Mouse (Mus musculus) ES-Bruce4 (cell line): ENCODE measurements at regions not wholly inside any gene's neighbourhood (a gene's known extent, or its start where the extent isn't known, plus 50 kb on each side); places are given as distances from the start of the nearest gene placed in this dataset.

Source experiments
- H3K27ac ChIP-seq: 2 replicates; pipeline ENCODE4 v1.5.1; 2012; ENCODE audit warnings: low read length, inconsistent platforms; ENCODE audit not compliant: insufficient read depth
- H3K27me3 ChIP-seq: 2 replicates; pipeline ENCODE4 v1.6.1; 2012; ENCODE audit warnings: mild to moderate bottlenecking, low read length, inconsistent platforms; ENCODE audit not compliant: control insufficient read depth, poor library complexity, insufficient read depth, severe bottlenecking
- H3K36me3 ChIP-seq: 2 replicates; pipeline ENCODE4 v1.6.1; 2012; ENCODE audit warnings: inconsistent platforms, mild to moderate bottlenecking, low read length, moderate library complexity; ENCODE audit not compliant: control insufficient read depth, poor library complexity, insufficient read depth, severe bottlenecking
- H3K4me1 ChIP-seq: one replicate; pipeline ENCODE4 v1.8.1; 2011; ENCODE audit warnings: low read length; ENCODE audit not compliant: control insufficient read depth, insufficient read depth
- H3K4me3 ChIP-seq: 2 replicates; pipeline ENCODE4 v1.5.1; 2011; ENCODE audit warnings: low read depth, mild to moderate bottlenecking, low read length
- H3K9ac ChIP-seq: 2 replicates; pipeline ENCODE4 v1.6.1; 2012; ENCODE audit warnings: low read depth, mild to moderate bottlenecking, inconsistent platforms; ENCODE audit not compliant: poor library complexity, severe bottlenecking
- H3K9me3 ChIP-seq: replicated peaks from 2 replicates; pipeline ENCODE4 v1.6.1; 2012; ENCODE audit warnings: mild to moderate bottlenecking, low read length, inconsistent platforms; ENCODE audit not compliant: control insufficient read depth, poor library complexity, insufficient read depth, severe bottlenecking
- CTCF ChIP-seq: IDR thresholded peaks from one replicate; pipeline ENCODE4 v1.8.1; 2011; ENCODE audit warnings: low read depth, low read length
- EP300 ChIP-seq: IDR thresholded peaks from 2 replicates; pipeline ENCODE4 v1.6.1; 2011; ENCODE audit warnings: low read depth, low read length; ENCODE audit not compliant: insufficient read depth
- POLR2A ChIP-seq: IDR thresholded peaks from one replicate; pipeline ENCODE4 v1.8.1; 2011; ENCODE audit warnings: low read length; ENCODE audit not compliant: insufficient read depth

- Histone ChIP-seq H3K36me3 (no peaks in the 10 kb centered on the region), H3K9me3 (no peaks in the 10 kb centered on the region), H3K9ac (no peak overlapping the region), H3K27me3 (no peaks in the 10 kb centered on the region), H3K27ac (no peak overlapping the region), H3K4me3 (no peak overlapping the region), H3K4me1 (no peaks in the 10 kb centered on the region)
- no peak for TF ChIP-seq EP300
- TF ChIP-seq POLR2A: no peak
- TF ChIP-seq CTCF: no peak
These were observed 523.7 kb upstream of the Fbxo33 start for GRCm38 (mm10) chr12:59743211-59743610.

- TF ChIP-seq CTCF (no peak), EP300 (no peak), POLR2A (no peak)
- Histone ChIP-seq H3K4me3 (no peak overlapping the region), H3K27me3 (no peaks in the 10 kb centered on the region), H3K9me3 (no peaks in the 10 kb centered on the region), H3K27ac (no peak overlapping the region), H3K36me3 (no peaks in the 10 kb centered on the region), H3K9ac (no peak overlapping the region), H3K4me1 (no peaks in the 10 kb centered on the region)
These were observed 505.4 kb upstream of the Fbxo33 start for GRCm38 (mm10) chr12:59724951-59725350.

GRCm38 (mm10) chr12:59722471-59723182, 503.1 kb upstream of the Fbxo33 start:
- Histone ChIP-seq H3K9me3 (no peaks in the 10 kb centered on the region), H3K36me3 (no peaks in the 10 kb centered on the region), H3K4me3 (no peak overlapping the region), H3K27ac (no peak overlapping the region), H3K27me3 (no peaks in the 10 kb centered on the region), H3K9ac (no peak overlapping the region), H3K4me1 (no peaks in the 10 kb centered on the region)
- no peak for TF ChIP-seq POLR2A

GRCm38 (mm10) chr12:59713216-59713615, 493.7 kb upstream of the Fbxo33 start:
- TF ChIP-seq EP300 (no peak), CTCF (no peak), POLR2A (no peak)
- no peaks in the 10 kb centered on the region for H3K4me1 ChIP-seq
- H3K9ac ChIP-seq: no peak overlapping the region
- H3K36me3 ChIP-seq: no peaks in the 10 kb centered on the region
- no peaks in the 10 kb centered on the region for H3K27me3 ChIP-seq
- no peak overlapping the region for H3K27ac ChIP-seq
- H3K9me3 ChIP-seq: no peaks in the 10 kb centered on the region
- no peak overlapping the region for H3K4me3 ChIP-seq

DNA sequence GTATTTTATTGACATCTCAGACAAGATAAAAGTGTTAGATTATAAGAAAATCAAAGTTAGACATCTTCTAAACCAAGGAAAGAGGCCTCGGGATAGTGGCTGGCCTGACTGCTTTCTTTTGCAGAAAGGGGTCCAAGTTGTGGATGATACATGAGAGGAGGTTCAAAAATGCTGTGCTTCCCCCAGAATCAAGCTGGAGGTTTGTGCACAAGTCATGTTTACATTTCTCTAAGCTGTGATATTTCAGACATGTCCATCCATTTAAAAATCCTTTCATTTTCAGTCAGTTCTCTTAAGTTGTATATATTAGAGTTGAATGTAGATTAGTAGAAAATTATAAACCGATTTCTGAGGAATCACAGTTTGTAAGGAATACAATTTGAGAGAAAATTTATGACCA, 463.7 kb upstream of the Fbxo33 start:
- Histone ChIP-seq H3K27ac (no peak overlapping the region), H3K27me3 (no peaks in the 10 kb centered on the region), H3K4me3 (no peak overlapping the region), H3K4me1 (no peaks in the 10 kb centered on the region), H3K9me3 (no peaks in the 10 kb centered on the region), H3K36me3 (no peaks in the 10 kb centered on the region), H3K9ac (no peak overlapping the region)
- TF ChIP-seq POLR2A (no peak), EP300 (no peak), CTCF (no peak)

GRCm38 (mm10) chr12:59663161-59663560, 443.6 kb upstream of the Fbxo33 start:
- TF ChIP-seq EP300: no peak
- no peak for TF ChIP-seq CTCF
- no peak for TF ChIP-seq POLR2A
- H3K4me3 ChIP-seq: no peak overlapping the region
- H3K27ac ChIP-seq: no peak overlapping the region
- H3K9me3 ChIP-seq: no peaks in the 10 kb centered on the region
- H3K36me3 ChIP-seq: no peaks in the 10 kb centered on the region
- H3K27me3 ChIP-seq: no peaks in the 10 kb centered on the region
- H3K9ac ChIP-seq: no peak overlapping the region
- no peaks in the 10 kb centered on the region for H3K4me1 ChIP-seq
